Mouse (Mus musculus) hindbrain, postnatal 0 days (tissue): Measurements from ENCODE around the gene Rasal2. TPM values are rescaled to one million over a fixed set of nuclear protein-coding genes. Genes with fewer than 3 reads are reported as not detected.

Experiments
- ATAC-seq: fragments of 200-750 bp; cut with Nextera tagmentation; 2 replicates; pipeline ENCODE4 v1.8.0; 2017; ENCODE audit warnings: mild to moderate bottlenecking, moderate TSS enrichment, moderate library complexity
- DNase-seq: peaks from one replicate; pipeline ENCODE4 v3.0.0-alpha.2; 2015; ENCODE audit warnings: low spot score
- H3K27ac ChIP-seq: fragments of 300-500 bp; sonication (generic); 2 replicates; pipeline ENCODE4 v1.5.1; 2014; ENCODE audit warnings: mild to moderate bottlenecking
- H3K27me3 ChIP-seq: fragments of 300-500 bp; sonication (generic); 2 replicates; pipeline ENCODE4 v1.6.1; 2014; ENCODE audit warnings: low read length, mixed read lengths; ENCODE audit not compliant: insufficient read depth
- H3K36me3 ChIP-seq: fragments of 300-500 bp; sonication (generic); 2 replicates; pipeline ENCODE4 v1.6.1; 2014; ENCODE audit warnings: low read length, mixed read lengths; ENCODE audit not compliant: insufficient read depth
- H3K4me1 ChIP-seq: fragments of 300-500 bp; sonication (generic); 2 replicates; pipeline ENCODE4 v1.6.1; 2014; ENCODE audit warnings: antibody characterized with exemption, low read length, mixed read lengths; ENCODE audit not compliant: insufficient read depth
- H3K4me2 ChIP-seq: fragments of 300-500 bp; sonication (generic); 2 replicates; pipeline ENCODE4 v1.6.1; 2014; ENCODE audit warnings: low read depth, mild to moderate bottlenecking, low read length, moderate library complexity, mixed read lengths
- H3K4me3 ChIP-seq: fragments of 300-500 bp; sonication (generic); 2 replicates; pipeline ENCODE4 v1.5.1; 2014; ENCODE audit warnings: low read length
- H3K9ac ChIP-seq: fragments of 300-500 bp; sonication (generic); replicated peaks from 2 replicates; pipeline ENCODE4 v1.6.1; 2014; ENCODE audit warnings: mild to moderate bottlenecking, low read length, moderate library complexity, mixed read lengths
- H3K9me3 ChIP-seq: fragments of 300-500 bp; sonication (generic); 2 replicates; pipeline ENCODE4 v1.6.1; 2016; ENCODE audit warnings: low read length, mixed read lengths
- CTCF ChIP-seq: IDR thresholded peaks from 2 replicates; pipeline ENCODE4 v1.5.1; 2016; ENCODE audit warnings: antibody characterized with exemption, control low read depth, low read depth
- WGBS: fragments of 180-500 bp; shearing (Covaris S2); extraction: QIAGEN DNeasy Blood & Tissue Kit; methylation state at CpG from one replicate; pipeline ENCODE4 v1.1.7; 2014; 5-methylcytosine and 5-hydroxymethylcytosine counted together
- polyA plus RNA-seq: library from polyadenylated mRNA; unstranded; fragments of >200 nt; fragmentation: Nextera tagmentation; extraction: Ambion mirVana; gene quantifications from 2 replicates; pipeline ENCODE4 v1.2.1, GENCODE M21; 2015
- total RNA-seq: library from RNA; depleted of rRNA; stranded (reverse); fragments of >200 nt; gene quantifications from 2 replicates; pipeline ENCODE4 v1.2.3, GENCODE M21; 2014

Gene Rasal2
- total and polyA plus RNA-seq, 2 experiments from 2014 or later, result 31.3 to 37.0 TPM

GRCm38 (mm10) chr1:157253600-157254490, 158.6 kb downstream of the Rasal2 start:
- H3K4me1 ChIP-seq, result no peaks in the 10 kb centered on the region
- peak; percentile 27 for TF ChIP-seq CTCF
- H3K4me2 ChIP-seq, result 0 out of 2 replicates have a peak overlapping the region, but pooled peaks have one; percentile 21
- no peaks in the 10 kb centered on the region for H3K9me3 ChIP-seq
- DNase-seq (no peak), ATAC-seq (no peak)
- WGBS, result 64% methylated on average over 9 of the region's 9 CpGs
- H3K27ac ChIP-seq, result peak overlapping the region; percentile 66
- no peaks in the 10 kb centered on the region for H3K27me3 ChIP-seq
- no peak overlapping the region for H3K9ac ChIP-seq
- H3K4me3 ChIP-seq, result no peak overlapping the region
- no peaks in the 10 kb centered on the region for H3K36me3 ChIP-seq

- DNase-seq (no peak), ATAC-seq (no peak)
- no peaks in the 10 kb centered on the region for H3K36me3 ChIP-seq
- H3K9me3 ChIP-seq, result no peaks in the 10 kb centered on the region
- 85% methylated on average over 3 of the region's 3 CpGs for WGBS
- TF ChIP-seq CTCF, result no peak
- no peak overlapping the region for H3K4me2 ChIP-seq
- no peak overlapping the region for H3K4me3 ChIP-seq
- no peak overlapping the region for H3K27ac ChIP-seq
- no peak overlapping the region for H3K9ac ChIP-seq
- H3K27me3 ChIP-seq, result no peaks in the 10 kb centered on the region
- H3K4me1 ChIP-seq, result no peaks in the 10 kb centered on the region
These were observed 164.3 kb downstream of the Rasal2 start for GRCm38 (mm10) chr1:157248112-157248511.

- H3K4me3 ChIP-seq, result no peak overlapping the region
- no peak for DNase-seq
- 61% methylated on average over 3 of the region's 3 CpGs for WGBS
These were observed 165.1 kb downstream of the Rasal2 start for GRCm38 (mm10) chr1:157247341-157247740.

GRCm38 (mm10) chr1:157246779-157247178, 165.6 kb downstream of the Rasal2 start:
- no peak for DNase-seq
- Histone ChIP-seq H3K4me3 (no peak overlapping the region), H3K9ac (no peak overlapping the region), H3K36me3 (no peaks in the 10 kb centered on the region), H3K27me3 (no peaks in the 10 kb centered on the region), H3K9me3 (no peaks in the 10 kb centered on the region), H3K4me2 (no peak overlapping the region), H3K27ac (no peak overlapping the region), H3K4me1 (no peaks in the 10 kb centered on the region)
- 63% methylated on average over 1 of the region's 1 CpGs for WGBS
- ATAC-seq, result no peak
- TF ChIP-seq CTCF, result peak; percentile 20; the same call in 1 of the 2 replicates

More at GRCm38 (mm10) chr1:157247341-157247740, 165.1 kb downstream of the Rasal2 start:
- H3K9me3 ChIP-seq, result no peaks in the 10 kb centered on the region
- ATAC-seq, result no peak
- no peaks in the 10 kb centered on the region for H3K36me3 ChIP-seq
- H3K4me1 ChIP-seq, result no peaks in the 10 kb centered on the region
- 0 out of 2 replicates have a peak overlapping the region, but pooled peaks have one; percentile 29 for H3K27ac ChIP-seq
- TF ChIP-seq CTCF, result no peak
- H3K9ac ChIP-seq, result no peak overlapping the region
- no peak overlapping the region for H3K4me2 ChIP-seq
- H3K27me3 ChIP-seq, result no peaks in the 10 kb centered on the region

- H3K27ac ChIP-seq, result peak overlapping the region; percentile 82
- peak; percentile 78 for ATAC-seq
- no peak for TF ChIP-seq CTCF
- H3K36me3 ChIP-seq, result no peaks in the 10 kb centered on the region
- H3K27me3 ChIP-seq, result no peaks in the 10 kb centered on the region
- 20% methylated on average over 5 of the region's 5 CpGs for WGBS
- peak overlapping the region; percentile 57 for H3K9ac ChIP-seq
- H3K4me3 ChIP-seq, result peak overlapping the region; percentile 35
- H3K9me3 ChIP-seq, result no peaks in the 10 kb centered on the region
- peak; percentile 73 for DNase-seq
- H3K4me1 ChIP-seq, result no peaks in the 10 kb centered on the region
- peak overlapping the region; percentile 57 for H3K4me2 ChIP-seq
These were observed 168.0 kb downstream of the Rasal2 start for GRCm38 (mm10) chr1:157244453-157244790.

- H3K27ac ChIP-seq, result peak overlapping the region; percentile 82
- 15% methylated on average over 7 of the region's 7 CpGs for WGBS
These were observed 168.6 kb downstream of the Rasal2 start for GRCm38 (mm10) chr1:157243576-157244452.

More at GRCm38 (mm10) chr1:157243576-157244452, 168.6 kb downstream of the Rasal2 start:
- H3K9me3 ChIP-seq, result no peaks in the 10 kb centered on the region
- TF ChIP-seq CTCF, result no peak
- no peaks in the 10 kb centered on the region for H3K36me3 ChIP-seq
- H3K4me1 ChIP-seq, result no peaks in the 10 kb centered on the region
- peak; percentile 56 for ATAC-seq
- peak; percentile 56 for DNase-seq
- peak overlapping the region; percentile 57 for H3K9ac ChIP-seq
- H3K4me3 ChIP-seq, result peak overlapping the region; percentile 35
- H3K27me3 ChIP-seq, result no peaks in the 10 kb centered on the region
- peak overlapping the region; percentile 57 for H3K4me2 ChIP-seq
